Mouse (Mus musculus): ENCODE results near the gene Arhgef10l. TPM values are rescaled to one million over a fixed set of nuclear protein-coding genes. Genes with fewer than 3 reads are reported as not detected.

Gene Arhgef10l
- polyA plus RNA-seq, 1 experiment from 2014 or later: 12.5 TPM

DNA sequence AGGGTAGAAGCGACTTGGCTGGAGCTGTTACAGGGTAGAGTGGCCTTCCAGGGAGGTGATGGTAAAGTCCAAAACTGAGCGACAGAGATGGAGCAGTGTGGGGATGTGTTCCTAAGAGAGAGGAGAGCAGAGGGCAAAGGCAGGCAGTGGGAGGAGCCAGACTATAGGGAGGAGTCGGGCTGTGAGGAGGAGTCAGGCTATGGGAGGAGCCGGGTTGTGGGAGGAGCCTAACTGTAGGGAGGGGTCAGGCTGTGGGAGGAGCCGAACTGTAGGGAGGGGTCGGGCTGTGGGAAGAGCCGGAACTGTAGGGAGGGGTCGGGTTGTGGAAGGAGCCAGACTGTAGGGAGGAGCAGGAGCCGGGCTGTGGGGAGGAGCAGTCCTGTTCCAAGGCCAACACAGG is 134.8 kb downstream of the Arhgef10l start:
- DNase-seq (ENCODE audit: low spot score): no peak

DNA sequence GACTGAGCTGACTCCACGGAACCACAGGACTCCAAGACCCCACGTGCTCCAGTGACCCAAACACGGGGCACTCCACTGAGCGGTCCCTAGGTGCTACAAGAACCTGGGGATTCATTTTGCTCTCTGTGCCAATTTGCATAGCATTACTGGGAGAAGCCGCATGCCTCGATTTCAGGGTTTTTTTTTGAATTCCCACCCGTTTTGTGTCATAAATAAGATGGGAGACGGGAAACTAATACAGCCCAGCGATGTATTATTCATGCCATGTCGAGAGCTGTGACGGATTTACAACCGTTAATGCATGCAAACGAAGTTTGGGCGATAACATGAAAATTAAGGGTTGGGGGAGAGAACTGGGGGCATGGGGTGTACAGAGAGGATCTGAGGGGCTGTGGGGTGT is 136.1 kb downstream of the Arhgef10l start:
- no peak for DNase-seq (ENCODE audit: low spot score)

DNA sequence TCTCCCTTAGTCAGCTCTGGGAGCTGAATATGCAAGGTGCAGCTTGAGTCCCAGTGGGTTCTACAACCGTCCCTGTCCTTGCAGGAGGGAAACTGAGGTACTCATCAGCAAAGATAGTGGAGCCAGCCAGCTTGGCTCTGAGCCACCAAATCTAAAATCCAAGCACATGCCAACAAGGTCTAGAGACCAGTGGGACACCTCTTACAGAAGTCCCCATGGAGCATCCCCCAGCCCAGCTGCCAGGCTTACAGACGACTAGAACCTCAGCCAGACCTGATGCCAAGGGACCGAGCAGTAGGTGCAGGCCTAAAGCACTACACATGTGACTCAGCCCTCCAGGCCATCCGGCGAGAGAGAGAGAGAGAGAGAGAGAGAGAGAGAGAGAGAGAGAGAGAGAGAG is 137.4 kb downstream of the Arhgef10l start:
- DNase-seq (ENCODE audit: low spot score): no peak

DNA sequence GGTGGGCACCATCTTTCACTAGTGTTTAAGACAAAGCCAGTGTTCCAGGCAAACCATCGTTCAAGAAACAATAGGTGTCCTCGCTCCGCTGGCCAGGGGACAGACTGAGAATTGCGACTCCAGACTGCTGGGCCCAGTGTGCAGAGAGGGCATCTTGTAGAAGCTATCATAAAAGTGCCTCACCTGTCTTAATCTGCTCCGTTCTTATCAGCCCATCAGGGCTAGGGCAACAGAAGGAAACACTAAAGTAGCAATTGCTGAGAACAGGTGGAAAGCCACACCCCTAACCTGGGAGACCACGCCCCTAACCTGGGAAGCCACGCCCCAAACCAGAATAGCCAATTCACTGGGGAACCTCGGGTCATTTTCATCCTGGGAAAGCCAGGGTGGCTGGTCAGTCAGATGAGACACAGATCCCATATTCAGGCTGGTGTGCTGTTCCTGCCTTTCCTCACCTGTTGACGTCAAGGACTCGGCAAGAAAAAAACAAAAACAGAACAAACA is 140.1 kb downstream of the Arhgef10l start:
- no peak for DNase-seq (ENCODE audit: low spot score)

DNA sequence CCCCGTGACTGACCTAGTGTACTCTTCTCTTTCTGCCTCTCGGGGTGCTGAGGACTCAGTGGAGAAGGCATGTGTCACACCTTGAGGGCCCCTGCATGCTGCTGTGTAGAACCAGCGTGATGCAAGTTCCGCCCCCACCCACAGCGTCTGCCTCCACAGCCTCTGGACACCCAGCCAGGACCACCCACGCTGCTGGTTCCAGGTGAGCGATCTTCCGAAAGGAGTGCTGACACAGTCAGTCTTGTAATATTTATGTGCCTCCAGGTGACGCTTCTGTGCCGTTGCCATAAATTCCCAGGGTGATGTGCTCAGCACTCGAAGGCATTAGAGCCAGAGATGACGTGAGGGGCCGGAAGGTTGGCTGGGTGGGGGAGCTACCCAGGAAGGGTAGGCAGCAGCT is 140.9 kb downstream of the Arhgef10l start:
- DNase-seq (ENCODE audit: low spot score): no peak

DNA sequence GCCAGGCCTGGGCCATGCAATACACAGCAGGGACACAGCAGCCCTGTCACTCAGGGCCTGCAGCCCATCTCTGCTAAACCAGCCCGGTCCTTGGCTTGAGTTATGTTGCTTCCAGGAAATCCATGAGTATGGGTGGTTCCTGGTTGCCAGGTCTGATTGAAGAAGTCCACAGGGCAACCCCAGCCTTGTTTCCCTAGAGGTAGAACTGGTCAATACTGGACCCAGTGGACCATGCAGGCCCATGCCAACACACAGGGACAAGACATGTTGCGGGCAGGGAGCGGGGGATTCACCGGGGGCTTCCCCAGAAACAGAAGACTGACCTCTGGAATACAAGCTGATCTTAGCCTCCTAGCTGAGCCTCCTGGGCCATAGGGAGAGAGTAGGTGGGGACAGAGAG is 142.9 kb downstream of the Arhgef10l start:
- no peak for DNase-seq (ENCODE audit: low spot score)

DNA sequence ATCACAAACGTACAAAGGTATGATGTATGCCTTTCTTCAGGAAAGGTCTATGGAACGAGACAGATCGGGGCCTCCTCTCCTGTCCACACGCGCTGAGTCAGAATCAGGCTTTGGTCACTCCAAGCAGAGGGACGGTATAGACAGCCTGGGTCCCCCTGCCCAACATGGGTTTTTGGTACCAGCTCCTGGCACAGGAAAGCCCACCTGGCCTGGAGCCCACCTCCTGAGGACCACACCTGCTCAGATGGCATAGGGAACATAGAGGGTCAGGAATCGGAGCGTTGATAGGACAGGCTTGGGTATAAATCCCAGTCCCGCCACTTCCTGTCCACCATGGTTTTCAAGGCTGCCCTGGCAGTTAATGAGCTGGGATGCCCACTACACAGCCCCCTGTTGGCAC is 145.1 kb downstream of the Arhgef10l start:
- DNase-seq (ENCODE audit: low spot score): no peak

DNA sequence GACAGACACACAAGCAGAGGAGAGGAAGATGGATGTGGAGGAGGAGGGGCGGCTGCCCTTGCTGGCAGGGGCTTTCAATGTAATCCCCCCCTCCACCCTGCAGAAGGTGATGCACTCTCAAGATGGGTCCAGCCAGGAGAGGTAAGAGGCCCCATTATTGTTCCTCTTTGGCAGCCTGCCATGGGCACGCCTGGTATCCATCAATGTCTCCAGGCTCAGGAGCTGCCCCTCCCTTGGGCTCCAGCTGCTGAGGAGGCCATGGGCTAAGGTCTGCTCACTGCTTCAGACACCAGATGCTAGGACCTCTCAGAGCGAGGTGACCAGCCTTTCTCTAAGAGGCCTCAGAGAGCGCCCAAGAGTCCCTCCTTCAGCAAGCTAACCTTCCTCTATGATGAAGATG is 152.0 kb downstream of the Arhgef10l start:
- DNase-seq (ENCODE audit: low spot score): no peak

DNA sequence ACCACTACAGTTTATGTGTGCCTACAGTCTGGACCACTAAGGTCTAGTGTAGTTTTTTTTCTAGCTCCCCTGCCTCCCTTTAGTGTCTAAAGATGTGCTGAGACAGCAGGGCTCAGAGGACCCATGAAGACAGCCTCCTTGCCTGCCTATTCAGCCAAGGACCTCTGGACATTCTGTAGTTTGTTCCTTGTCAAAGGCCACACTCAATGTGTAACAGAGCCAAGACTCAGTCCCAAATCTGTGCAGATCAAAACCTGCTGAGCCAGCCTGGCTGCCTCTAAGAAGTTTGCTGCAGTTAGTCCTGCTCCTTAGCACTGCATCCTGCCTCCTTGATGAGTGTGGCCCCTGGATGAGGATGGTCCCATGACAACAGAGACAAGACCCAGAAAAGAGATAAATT is 156.0 kb downstream of the Arhgef10l start:
- no peak for DNase-seq (ENCODE audit: low spot score)

DNA sequence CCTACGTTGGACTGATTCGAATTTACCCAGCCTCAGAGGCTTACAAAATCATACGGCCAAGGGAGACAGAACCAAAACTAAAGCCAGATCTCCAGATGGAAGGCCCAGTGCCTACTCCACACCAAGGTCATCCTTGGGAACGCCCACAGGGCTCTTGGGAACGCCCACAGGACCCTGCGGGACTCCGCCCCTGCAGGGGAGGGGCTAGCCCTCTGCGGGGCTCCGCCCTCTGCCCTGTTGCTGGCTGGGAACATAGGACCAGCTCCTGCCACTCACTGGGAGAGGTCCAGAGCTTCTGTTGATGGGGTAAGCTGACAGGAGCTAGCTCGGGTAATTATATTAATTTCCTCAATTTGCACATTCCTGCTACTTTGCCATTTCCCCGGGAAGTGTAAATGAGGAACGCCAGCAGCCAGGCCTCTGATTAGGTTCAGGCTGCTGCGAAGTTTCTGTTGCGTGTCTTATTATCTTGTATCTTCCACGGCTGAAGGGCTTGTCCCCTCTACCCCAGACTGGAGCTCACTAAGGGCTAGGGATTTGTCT is 158.6 kb downstream of the Arhgef10l start:
- DNase-seq (ENCODE audit: low spot score): no peak

DNA sequence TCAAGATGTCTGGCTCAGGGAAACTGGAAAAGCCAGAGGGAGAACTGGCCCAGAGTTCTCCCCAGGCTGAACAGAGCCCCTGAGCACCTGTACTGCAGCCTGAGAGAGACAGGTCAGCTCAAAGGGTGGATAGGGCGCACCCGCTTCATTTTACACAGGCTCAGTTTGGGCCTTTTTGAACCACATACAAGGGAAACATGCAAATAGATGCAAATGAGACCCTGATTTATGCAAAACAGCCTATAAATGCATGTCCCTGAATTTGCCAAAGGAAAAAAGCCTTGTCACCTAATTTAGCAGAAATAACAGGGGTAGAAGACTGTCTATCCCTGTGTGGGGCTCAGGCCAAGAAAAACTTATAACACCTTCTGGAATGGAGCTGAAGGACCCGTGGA is 160.2 kb downstream of the Arhgef10l start:
- DNase-seq (ENCODE audit: low spot score): no peak

DNA sequence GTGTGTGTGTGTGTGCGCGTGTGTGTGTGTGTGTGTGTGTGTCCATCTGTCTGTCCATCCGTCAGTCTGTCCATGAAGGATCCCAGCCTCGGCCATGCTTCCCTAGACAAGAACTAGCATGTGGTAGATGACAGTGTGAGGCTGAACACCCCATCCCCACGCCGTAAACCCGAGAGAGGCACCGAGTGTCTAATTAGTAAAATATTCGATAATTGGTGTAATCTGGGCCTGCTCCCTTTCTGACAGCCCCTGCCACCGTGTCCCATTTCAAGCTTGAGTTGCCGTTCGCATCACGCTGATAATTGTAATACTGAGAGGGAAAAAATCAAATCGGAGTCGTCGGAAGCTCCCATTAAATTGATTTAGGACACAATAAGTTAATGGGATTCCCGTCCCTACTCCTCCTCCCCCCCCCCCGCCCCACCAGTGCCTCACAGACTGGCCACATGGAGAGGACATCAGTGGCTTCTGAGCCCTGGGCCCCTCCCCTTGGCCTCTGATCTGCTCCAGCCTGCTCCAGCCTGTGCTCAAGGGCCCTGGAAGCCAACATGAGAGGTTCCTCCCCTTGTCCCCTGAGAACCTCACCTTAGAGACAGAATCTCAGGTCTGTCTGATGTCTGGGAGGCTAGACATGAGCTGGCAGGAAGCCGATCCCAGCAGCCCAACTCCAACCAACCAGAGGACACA is 160.7 kb downstream of the Arhgef10l start:
- DNase-seq (ENCODE audit: low spot score): no peak

DNA sequence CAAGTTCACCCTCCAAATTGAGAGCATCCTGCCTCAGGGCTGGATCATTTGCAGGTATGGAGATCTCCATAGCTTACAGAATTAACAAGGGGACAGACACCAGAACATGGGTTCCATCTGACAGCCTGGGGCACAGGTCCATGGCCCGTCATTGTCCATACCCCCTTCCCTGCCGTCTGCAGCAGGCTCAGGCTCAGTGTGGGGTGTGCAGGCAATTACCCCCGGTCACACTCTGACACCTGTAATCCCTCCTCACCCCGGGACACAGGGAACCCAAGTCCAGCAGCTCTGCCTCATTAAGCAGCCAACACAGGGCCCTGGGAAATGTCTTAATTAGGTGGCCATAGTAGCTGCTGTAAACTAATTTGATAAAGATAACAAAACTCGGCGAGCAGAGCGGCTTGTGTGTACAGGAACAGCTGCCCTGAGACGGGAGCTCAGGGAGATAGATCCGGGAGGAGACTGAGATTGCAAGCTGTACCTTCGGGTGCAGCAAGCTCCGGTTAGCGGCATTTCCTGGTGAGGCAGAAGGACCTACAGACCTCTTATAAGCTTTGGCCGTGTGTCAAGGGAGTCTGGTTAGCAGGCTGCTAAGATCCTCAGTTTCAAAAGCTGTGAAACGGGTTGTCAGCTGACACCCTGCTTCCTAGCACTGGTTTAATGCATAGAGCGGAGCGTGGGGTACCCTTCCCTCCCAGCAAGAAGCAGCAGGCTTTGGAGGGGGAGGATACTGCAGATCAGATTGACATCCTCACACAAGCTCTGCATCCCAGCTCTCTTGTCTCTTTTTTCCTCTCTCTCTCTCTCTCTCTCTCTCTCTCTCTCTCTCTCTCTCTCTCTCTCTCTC is 161.5 kb downstream of the Arhgef10l start:
- no peak for DNase-seq (ENCODE audit: low spot score)

DNA sequence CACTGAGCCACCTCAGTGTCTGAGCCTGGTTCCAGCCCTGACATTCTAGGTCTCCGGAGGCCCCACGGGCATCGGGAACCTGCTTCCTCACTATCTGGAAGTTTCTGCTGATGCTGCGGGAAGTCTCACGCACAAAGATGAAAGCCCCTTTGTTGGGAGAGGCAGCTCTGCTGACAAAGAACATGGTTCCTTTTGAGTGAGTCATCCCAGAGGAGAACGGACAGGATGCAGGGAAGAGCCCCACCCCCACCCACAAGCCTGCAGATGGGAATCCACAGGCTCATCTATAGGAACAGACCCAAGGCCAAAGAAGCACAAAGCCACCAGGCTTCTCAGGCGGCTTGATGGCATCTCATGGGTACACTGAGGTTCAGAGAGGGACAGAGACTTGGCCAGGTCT is 165.0 kb downstream of the Arhgef10l start:
- DNase-seq (ENCODE audit: low spot score): no peak

DNA sequence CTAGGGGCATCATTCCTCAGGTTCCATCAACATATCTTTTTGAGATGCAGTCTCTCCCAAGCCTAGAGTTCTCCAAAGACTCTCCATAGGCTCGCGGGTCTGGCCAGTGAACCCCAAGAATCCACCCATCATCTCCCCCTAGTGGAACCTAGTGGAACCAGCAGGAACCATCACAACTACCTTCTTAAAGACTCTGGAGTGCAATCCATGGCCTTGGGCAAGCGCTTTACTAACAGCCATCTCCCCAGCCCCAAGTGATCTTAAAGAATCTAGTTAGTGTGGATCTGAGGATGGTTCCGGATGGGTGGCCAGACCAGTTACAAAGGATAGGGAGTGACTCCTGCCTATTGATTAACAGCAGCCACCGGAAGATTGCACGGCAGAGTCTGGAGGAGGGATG is 166.2 kb downstream of the Arhgef10l start:
- DNase-seq (ENCODE audit: low spot score): no peak

DNA sequence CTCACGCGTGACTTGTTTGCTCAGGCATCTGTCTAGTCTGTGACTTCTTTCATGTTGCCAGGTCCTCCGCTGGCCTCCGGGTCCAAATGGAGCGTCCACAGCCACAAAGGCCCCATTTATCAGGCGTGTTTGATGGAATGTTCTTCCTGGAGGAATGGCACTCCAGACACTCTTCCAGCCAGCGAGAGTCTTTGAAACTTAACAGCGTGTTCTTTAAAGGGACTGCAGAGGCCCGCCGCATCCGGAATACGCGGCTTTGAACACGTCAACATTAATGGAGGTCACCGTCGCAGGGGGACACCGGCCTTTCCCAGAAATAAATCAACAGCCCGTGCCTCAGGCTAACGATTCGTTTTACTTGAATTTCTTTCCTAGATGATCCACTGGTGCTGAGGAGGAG is 168.6 kb downstream of the Arhgef10l start:
- DNase-seq (ENCODE audit: low spot score): no peak

DNA sequence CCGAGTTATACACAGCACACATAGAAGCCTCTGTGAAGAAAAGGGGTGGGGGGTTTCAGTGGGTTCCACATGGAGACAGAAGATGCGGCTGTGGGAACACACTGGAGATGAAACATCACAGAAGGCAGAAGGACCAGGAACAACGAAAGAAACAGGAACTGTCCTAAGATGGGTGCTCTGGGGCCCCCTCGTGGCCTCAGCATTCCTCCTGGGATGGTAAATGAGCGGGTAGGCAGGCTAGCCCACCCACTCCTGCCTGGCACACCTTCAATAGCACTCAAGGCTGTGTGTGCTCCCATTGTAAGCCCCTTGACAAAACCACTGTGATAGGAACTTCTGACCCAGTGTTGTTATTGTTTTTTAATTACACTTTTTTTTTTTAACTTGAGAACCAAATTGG is 174.3 kb downstream of the Arhgef10l start:
- DNase-seq (ENCODE audit: low spot score): no peak

DNA sequence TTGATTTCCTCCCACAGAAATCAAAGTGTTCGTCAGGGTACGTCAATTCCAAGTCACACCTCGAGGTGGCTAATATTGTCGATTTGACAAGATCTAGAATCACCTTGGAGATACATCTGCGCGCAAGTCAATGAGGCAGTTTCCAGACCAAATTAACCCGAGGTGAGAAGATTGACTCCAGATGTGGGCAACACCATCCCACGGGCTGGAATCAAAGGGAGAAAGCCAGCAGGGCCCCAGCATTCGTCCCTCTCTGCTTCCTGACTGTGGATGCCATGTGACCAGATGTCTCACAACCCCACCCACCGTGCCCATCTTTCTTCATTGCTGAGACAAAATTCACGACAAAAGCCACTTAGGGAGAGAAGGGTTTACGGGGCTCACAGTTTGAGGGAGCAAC is 180.4 kb downstream of the Arhgef10l start:
- DNase-seq (ENCODE audit: low spot score): no peak

DNA sequence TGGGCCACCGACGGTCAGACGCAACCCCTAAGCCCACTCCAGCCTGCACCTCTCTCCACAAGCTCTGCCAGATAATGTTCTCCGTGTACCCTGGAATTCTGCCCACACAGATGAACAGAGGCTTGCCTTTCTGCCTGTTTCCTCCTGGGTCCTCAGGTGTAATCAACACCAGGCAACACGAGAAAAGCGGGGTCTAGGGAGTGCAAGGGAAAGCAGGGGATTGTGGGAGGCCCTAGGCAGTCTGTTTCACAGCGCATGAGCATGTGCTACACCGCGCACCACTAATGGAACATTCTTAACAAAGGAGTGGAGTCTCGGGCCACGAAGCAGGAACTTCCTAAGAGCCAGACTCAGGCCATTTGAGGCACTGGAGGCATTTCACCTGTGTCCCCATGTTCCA is 182.7 kb downstream of the Arhgef10l start:
- DNase-seq (ENCODE audit: low spot score): no peak

DNA sequence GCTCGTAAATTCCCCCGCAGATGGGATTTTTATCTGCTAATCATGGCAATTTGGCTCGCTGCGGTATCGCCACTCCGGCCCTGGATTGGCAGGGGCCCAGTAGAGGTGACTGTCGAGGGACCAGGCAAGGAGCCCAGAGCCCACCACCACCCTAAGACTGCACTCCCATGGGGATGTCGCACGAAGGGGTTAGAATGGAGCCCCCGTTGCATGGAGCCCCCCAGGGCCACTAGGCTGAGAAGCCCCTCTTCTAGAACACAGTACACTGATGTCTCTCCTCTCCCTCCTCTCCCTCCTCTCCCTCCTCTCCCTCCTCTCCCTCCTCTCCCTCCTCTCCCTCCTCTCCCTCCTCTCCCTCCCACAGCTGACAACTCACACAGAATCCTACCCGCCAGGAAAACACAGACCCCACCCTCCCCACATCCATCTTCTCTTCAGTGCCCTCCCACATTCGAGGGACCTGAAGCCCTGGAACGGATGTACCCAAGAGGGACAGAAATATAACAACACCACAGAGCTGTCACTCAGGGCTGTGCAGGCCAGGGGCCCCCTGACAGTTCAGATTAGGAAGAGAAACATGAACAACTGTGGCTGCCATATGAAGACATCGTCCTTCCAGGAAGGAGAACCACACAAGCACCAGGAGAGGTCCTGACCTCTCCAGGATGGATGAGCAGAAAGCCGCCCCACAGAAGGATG is 185.3 kb downstream of the Arhgef10l start:
- DNase-seq (ENCODE audit: low spot score): no peak

DNA sequence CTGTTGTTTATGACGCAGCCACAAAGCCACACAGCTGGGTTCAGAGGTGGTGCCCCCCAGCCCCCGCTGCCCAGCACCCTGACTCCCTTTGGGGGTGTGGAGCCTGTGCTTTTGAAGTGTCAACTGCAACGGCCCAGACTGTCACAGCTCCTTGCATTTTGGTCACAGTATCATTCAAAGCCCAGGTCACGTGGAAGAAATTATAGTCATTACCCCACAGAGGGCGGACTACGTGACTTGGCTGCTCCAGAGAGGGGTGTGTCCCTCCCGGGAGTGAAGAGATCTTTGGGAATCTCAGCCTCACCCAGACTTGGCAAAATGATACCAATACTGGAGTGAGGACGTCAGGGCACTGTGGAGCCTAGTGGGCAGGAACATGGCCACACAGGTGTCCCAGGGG is 190.6 kb downstream of the Arhgef10l start:
- no peak for DNase-seq (ENCODE audit: low spot score)

All from thymus, postnatal 0 days (tissue).